Mouse (Mus musculus): ENCODE data around the gene Aurka. TPM values are rescaled to one million over a fixed set of nuclear protein-coding genes. Genes with fewer than 3 reads are reported as not detected.

Aurka gene
- total RNA-seq, 1 experiment, result 104 TPM

DNA sequence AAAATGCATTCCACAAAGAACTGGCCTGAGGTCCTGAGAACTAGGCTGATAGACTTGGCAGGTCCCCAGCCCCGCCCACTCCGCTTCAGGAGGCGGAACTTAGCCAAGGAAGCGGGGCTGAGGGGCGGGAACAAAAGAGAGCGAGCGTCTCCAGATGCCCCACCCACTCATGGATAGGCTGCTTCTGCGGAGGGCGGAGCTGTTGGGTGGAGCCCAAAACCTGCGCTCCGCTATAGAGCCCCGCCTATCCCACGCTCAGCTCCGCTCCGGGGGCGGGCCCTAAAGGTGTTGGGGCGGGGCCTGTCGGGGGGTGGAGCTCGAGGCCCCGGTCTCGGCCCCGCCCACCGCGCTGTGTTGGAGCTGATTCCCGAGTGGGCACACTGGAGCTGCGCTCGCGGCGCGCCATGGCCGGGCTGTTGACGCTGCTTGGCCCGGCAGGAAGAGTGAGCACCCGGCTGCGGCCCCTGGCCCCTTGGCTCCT lies 25.0 kb downstream of the Aurka start, which contains the start of gene Fam210b:
TSS of gene Fam210b (plus strand) at position 308 of the 481 bp plus-strand sequence.
- Histone ChIP-seq H3K4me1 (ENCODE audit: control insufficient read depth in 2 of 2, insufficient read depth in 2 of 2, low read length in 2 of 2, poor library complexity in 1 of 2) (peaks cover 0 to 5% of the 10 kb centered on the region in 2 experiments; a peak in 1 of 4 replicates), H3K4me3 (ENCODE audit: insufficient read depth in 1 of 2, low read depth in 1 of 2, low read length in 2 of 2, poor library complexity in 1 of 2, severe bottlenecking in 1 of 2) (peak within 1 kb of the TSS; percentile 84 to 95), H3K27ac (ENCODE audit: insufficient read depth, low read depth, low read length, poor library complexity, severe bottlenecking) (no peak within 1 kb of the TSS), H3K9me3 (ENCODE audit: control insufficient read depth, insufficient read depth, low read depth, low read length) (no peaks in the 10 kb centered on the region), H3K36me3 (ENCODE audit: control insufficient read depth, insufficient read depth, low read length, poor library complexity, severe bottlenecking) (no peaks in the 10 kb centered on the region), H3K9ac (ENCODE audit: insufficient read depth, low read depth, low read length, poor library complexity, severe bottlenecking) (peak within 1 kb of the TSS; percentile 75)
- TF ChIP-seq HCFC1 (IDR thresholded peaks at IDR 0.05; ENCODE audit: borderline replicate concordance, insufficient read depth, low read length) (no peak), ZNF384 (IDR thresholded peaks at IDR 0.05; ENCODE audit: low read depth, low read length) (no peak), ZC3H11A (IDR thresholded peaks at IDR 0.05; ENCODE audit: borderline replicate concordance, low read depth, low read length) (no peak), MAFK (IDR thresholded peaks at IDR 0.05; ENCODE audit: insufficient read depth, low read depth, low read length) (no peak), CHD2 (IDR thresholded peaks at IDR 0.05; ENCODE audit: low read depth, low read length) (no peak)
- in situ Hi-C loops (cut with MboI; ENCODE audit: low sequenced_read_pairs in 2 of 2, unreplicated experiment in 2 of 2), result no loop called here
- DNase-seq (ENCODE audit: low read depth, low spot score), result peak; percentile 98

DNA sequence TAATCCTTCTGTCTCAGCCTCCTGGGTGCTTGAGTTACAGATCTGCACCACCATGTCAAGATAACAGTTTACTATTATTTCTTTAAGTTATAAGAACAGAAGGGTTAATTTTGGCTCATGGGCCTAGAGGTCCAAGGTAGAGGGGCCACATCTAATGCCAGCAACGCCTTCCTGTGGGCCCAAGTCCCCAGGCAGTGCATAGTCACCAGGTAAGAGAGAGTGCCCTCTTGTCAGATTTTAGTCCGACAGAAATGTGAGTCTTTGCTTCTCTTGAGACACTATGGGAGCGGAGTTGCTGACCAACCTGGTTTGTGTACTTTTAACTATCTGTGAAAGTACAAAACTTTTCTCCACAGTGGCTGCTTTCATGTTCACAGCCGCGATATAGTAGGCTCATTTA lies 25.7 kb downstream of the Aurka start:
- H3K4me3 ChIP-seq (ENCODE audit: insufficient read depth in 1 of 2, low read depth in 1 of 2, low read length in 2 of 2, poor library complexity in 1 of 2, severe bottlenecking in 1 of 2), result no peak overlapping the region
- in situ Hi-C loops (cut with MboI; ENCODE audit: low sequenced_read_pairs in 2 of 2, unreplicated experiment in 2 of 2), result no loop called here
- H3K36me3 ChIP-seq (ENCODE audit: control insufficient read depth, insufficient read depth, low read length, poor library complexity, severe bottlenecking), result no peaks in the 10 kb centered on the region
- no peak for TF ChIP-seq CHD2 (IDR thresholded peaks at IDR 0.05; ENCODE audit: low read depth, low read length)
- TF ChIP-seq ZNF384 (IDR thresholded peaks at IDR 0.05; ENCODE audit: low read depth, low read length), result no peak
- TF ChIP-seq ZC3H11A (IDR thresholded peaks at IDR 0.05; ENCODE audit: borderline replicate concordance, low read depth, low read length), result no peak
- TF ChIP-seq HCFC1 (IDR thresholded peaks at IDR 0.05; ENCODE audit: borderline replicate concordance, insufficient read depth, low read length), result no peak
- no peak for TF ChIP-seq MAFK (IDR thresholded peaks at IDR 0.05; ENCODE audit: insufficient read depth, low read depth, low read length)
- H3K4me1 ChIP-seq (ENCODE audit: control insufficient read depth in 2 of 2, insufficient read depth in 2 of 2, low read length in 2 of 2, poor library complexity in 1 of 2), result peaks cover 0 to under 1% of the 10 kb centered on the region in 2 experiments; a peak in 1 of 4 replicates
- no peak overlapping the region for H3K27ac ChIP-seq (ENCODE audit: insufficient read depth, low read depth, low read length, poor library complexity, severe bottlenecking)
- no peak overlapping the region for H3K9ac ChIP-seq (ENCODE audit: insufficient read depth, low read depth, low read length, poor library complexity, severe bottlenecking)
- H3K9me3 ChIP-seq (ENCODE audit: control insufficient read depth, insufficient read depth, low read depth, low read length), result no peaks in the 10 kb centered on the region
- no peak for DNase-seq (ENCODE audit: low read depth, low spot score)

GRCm38 (mm10) chr2:172343751-172344150 lies 26.6 kb downstream of the Aurka start:
- no peak for DNase-seq (ENCODE audit: low read depth, low spot score)
- Histone ChIP-seq H3K4me3 (ENCODE audit: insufficient read depth in 1 of 2, low read depth in 1 of 2, low read length in 2 of 2, poor library complexity in 1 of 2, severe bottlenecking in 1 of 2) (no peak overlapping the region), H3K9me3 (ENCODE audit: control insufficient read depth, insufficient read depth, low read depth, low read length) (no peaks in the 10 kb centered on the region), H3K36me3 (ENCODE audit: control insufficient read depth, insufficient read depth, low read length, poor library complexity, severe bottlenecking) (no peaks in the 10 kb centered on the region), H3K4me1 (ENCODE audit: control insufficient read depth in 2 of 2, insufficient read depth in 2 of 2, low read length in 2 of 2, poor library complexity in 1 of 2) (no peaks in the 10 kb centered on the region), H3K27ac (ENCODE audit: insufficient read depth, low read depth, low read length, poor library complexity, severe bottlenecking) (no peak overlapping the region), H3K9ac (ENCODE audit: insufficient read depth, low read depth, low read length, poor library complexity, severe bottlenecking) (no peak overlapping the region)
- TF ChIP-seq ZC3H11A (IDR thresholded peaks at IDR 0.05; ENCODE audit: borderline replicate concordance, low read depth, low read length) (no peak), MAFK (IDR thresholded peaks at IDR 0.05; ENCODE audit: insufficient read depth, low read depth, low read length) (no peak), HCFC1 (IDR thresholded peaks at IDR 0.05; ENCODE audit: borderline replicate concordance, insufficient read depth, low read length) (no peak), CHD2 (IDR thresholded peaks at IDR 0.05; ENCODE audit: low read depth, low read length) (no peak), ZNF384 (IDR thresholded peaks at IDR 0.05; ENCODE audit: low read depth, low read length) (no peak)
- in situ Hi-C loops (cut with MboI; ENCODE audit: low sequenced_read_pairs in 2 of 2, unreplicated experiment in 2 of 2), result no loop called here

- no peaks in the 10 kb centered on the region for H3K36me3 ChIP-seq (ENCODE audit: control insufficient read depth, insufficient read depth, low read length, poor library complexity, severe bottlenecking)
- no peak overlapping the region for H3K27ac ChIP-seq (ENCODE audit: insufficient read depth, low read depth, low read length, poor library complexity, severe bottlenecking)
- no peak overlapping the region for H3K9ac ChIP-seq (ENCODE audit: insufficient read depth, low read depth, low read length, poor library complexity, severe bottlenecking)
- no peaks in the 10 kb centered on the region for H3K9me3 ChIP-seq (ENCODE audit: control insufficient read depth, insufficient read depth, low read depth, low read length)
- no peaks in the 10 kb centered on the region for H3K4me1 ChIP-seq (ENCODE audit: control insufficient read depth in 2 of 2, insufficient read depth in 2 of 2, low read length in 2 of 2, poor library complexity in 1 of 2)
- in situ Hi-C loops (cut with MboI; ENCODE audit: low sequenced_read_pairs in 2 of 2, unreplicated experiment in 2 of 2), result no loop called here
- no peak for DNase-seq (ENCODE audit: low read depth, low spot score)
- TF ChIP-seq ZC3H11A (IDR thresholded peaks at IDR 0.05; ENCODE audit: borderline replicate concordance, low read depth, low read length) (no peak), MAFK (IDR thresholded peaks at IDR 0.05; ENCODE audit: insufficient read depth, low read depth, low read length) (no peak), CHD2 (IDR thresholded peaks at IDR 0.05; ENCODE audit: low read depth, low read length) (no peak), ZNF384 (IDR thresholded peaks at IDR 0.05; ENCODE audit: low read depth, low read length) (no peak), HCFC1 (IDR thresholded peaks at IDR 0.05; ENCODE audit: borderline replicate concordance, insufficient read depth, low read length) (no peak)
- no peak overlapping the region for H3K4me3 ChIP-seq (ENCODE audit: insufficient read depth in 1 of 2, low read depth in 1 of 2, low read length in 2 of 2, poor library complexity in 1 of 2, severe bottlenecking in 1 of 2)
Observed at GRCm38 (mm10) chr2:172341606-172342005, 28.7 kb downstream of the Aurka start.
